ENCODE assay signal across 11 mouse cellular contexts in the genomic region with DNA sequence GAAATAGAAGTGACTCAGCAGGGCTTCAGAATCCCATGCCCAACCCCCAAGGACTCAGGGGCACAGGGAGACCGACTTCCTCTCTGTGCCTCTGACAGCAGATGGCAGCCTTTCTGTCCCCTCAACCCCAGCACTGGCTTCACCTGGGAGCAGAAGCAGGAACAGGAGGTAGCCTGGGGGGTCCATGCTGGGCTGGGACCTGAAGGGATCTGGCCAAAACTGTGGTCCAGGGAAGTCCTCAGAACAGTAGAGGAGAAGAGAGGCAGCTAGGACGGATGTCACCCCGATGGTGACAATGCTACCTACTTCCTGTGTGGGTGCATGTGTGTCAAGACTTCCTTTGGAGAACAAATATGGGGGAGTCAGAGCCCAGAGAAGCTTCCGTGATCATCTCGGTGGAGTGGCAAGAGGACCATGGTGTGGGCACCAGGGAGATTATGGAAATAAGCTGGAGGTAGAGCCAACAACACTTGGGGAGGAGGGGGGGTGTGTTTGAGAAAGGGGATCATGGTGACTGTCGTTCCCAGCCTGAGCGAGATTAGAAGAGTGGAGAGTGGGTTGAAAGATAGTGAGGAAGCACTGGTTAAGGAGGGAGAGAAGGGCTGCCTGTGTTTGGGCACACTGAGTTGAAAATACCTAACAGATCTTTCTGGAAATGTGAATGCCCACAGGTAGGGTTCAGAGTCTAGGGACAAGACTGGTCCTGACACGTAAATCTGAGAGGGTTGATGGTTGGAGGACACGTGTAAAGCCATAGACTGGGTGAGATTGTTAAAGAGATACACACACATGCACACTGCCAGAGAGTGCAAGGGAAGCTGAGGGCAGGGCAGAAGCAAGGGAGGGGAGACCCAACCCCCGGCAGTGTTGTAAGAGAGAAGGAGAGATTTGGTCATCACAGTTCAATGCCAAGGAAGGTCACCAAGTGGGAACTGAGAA. TPM values are rescaled to one million over a fixed set of nuclear protein-coding genes. Genes with fewer than 3 reads are reported as not detected.
DNase-seq lines count a peak whose midpoint lies in the region; ATAC-seq and TF ChIP-seq lines count a peak whose summit lies in the region.
"Had no signal": no experiment of that assay in that cellular context is flagged by ENCODE, and none has a peak within 500 bp of the region (broad histone marks: within the 10 kb centered on the region; RNA-seq: fewer than 3 reads in every experiment).

Hcst (minus strand) TSS at position 294 of the 939 bp plus-strand sequence.

- H3K36me3 ChIP-seq in kidney, adult 2 months (ENCODE audit: control insufficient read depth, insufficient read depth, low read length) = no peaks in the 10 kb centered on the region
- no peaks in the 10 kb centered on the region for H3K36me3 ChIP-seq in kidney, embryonic 15.5 days
- H3K36me3 ChIP-seq in hindbrain, embryonic 10.5 days = 0 out of 2 replicates have a peak, but pooled peaks cover 4% of the 10 kb centered on the region
- H3K36me3 ChIP-seq: embryonic facial prominence, embryonic 12.5 days had no signal

- peaks cover 6% of the 10 kb centered on the region; the same call in 1 of the 2 replicates for H3K9me3 ChIP-seq in kidney, embryonic 15.5 days (replicated peaks)
- no peaks in the 10 kb centered on the region for H3K9me3 ChIP-seq in hindbrain, embryonic 10.5 days

- H3K27ac ChIP-seq in kidney, adult 2 months (ENCODE audit: insufficient read depth, low read depth, low read length) = peak within 1 kb of the TSS; percentile 2; the same call in 1 of the 2 replicates
- H3K27ac ChIP-seq in kidney, embryonic 15.5 days = no peak within 1 kb of the TSS
- H3K27ac ChIP-seq in hindbrain, embryonic 10.5 days = no peak within 1 kb of the TSS
- H3K27ac ChIP-seq: embryonic facial prominence, embryonic 12.5 days; heart, embryonic 13.5 days had no signal

- H3K4me2 ChIP-seq in kidney, embryonic 15.5 days = no peak within 1 kb of the TSS

- 55% methylated on average over 10 of the region's 10 CpGs for WGBS in kidney, adult 2 months
- 68% methylated on average over 10 of the region's 10 CpGs for WGBS in kidney, embryonic 15.5 days
- 75% methylated on average over 10 of the region's 10 CpGs for WGBS in hindbrain, embryonic 10.5 days

- no peaks in the 10 kb centered on the region for H3K4me1 ChIP-seq in kidney, adult 2 months (ENCODE audit: control insufficient read depth, insufficient read depth, low read length)
- H3K4me1 ChIP-seq in kidney, embryonic 15.5 days = peaks cover 24% of the 10 kb centered on the region
- H3K4me1 ChIP-seq in hindbrain, embryonic 10.5 days (replicated peaks) = peaks cover 24% of the 10 kb centered on the region

- intact Hi-C loops in gastrocnemius, postnatal 36 days (cut with DNase I) = no loop called here

- H3K27me3 ChIP-seq in kidney, adult 2 months (replicated peaks; ENCODE audit: control insufficient read depth, insufficient read depth, low read length) = no peaks in the 10 kb centered on the region
- 0 out of 2 replicates have a peak, but pooled peaks cover 9% of the 10 kb centered on the region for H3K27me3 ChIP-seq in kidney, embryonic 15.5 days
- H3K27me3 ChIP-seq in hindbrain, embryonic 10.5 days (ENCODE audit: insufficient read depth, poor library complexity, severe bottlenecking) = peaks cover 41% of the 10 kb centered on the region

- DNase-seq in kidney, adult 2 months = peak; percentile 28
- DNase-seq in lung, postnatal 4 days = peak; percentile 56 to 62
- DNase-seq in thymus, postnatal 10 days (ENCODE audit: low spot score in 2 of 2) = peak; percentile 51 to 52
- DNase-seq in hindbrain, embryonic 10.5 days (ENCODE audit: low spot score) = no peak
- DNase-seq in MN1 (ENCODE audit: low spot score) = no peak
- no peak for DNase-seq in gastrocnemius, postnatal 36 days

- H3K9ac ChIP-seq in kidney, embryonic 15.5 days = no peak within 1 kb of the TSS
- H3K9ac ChIP-seq: embryonic facial prominence, embryonic 12.5 days; heart, embryonic 13.5 days had no signal

- no peak for TF ChIP-seq CTCF in kidney, adult 2 months (conservative IDR thresholded peaks at IDR 0.05; ENCODE audit: insufficient read depth, insufficient read length, low read depth, low read length)

- no peak within 1 kb of the TSS for H3K4me3 ChIP-seq in kidney, adult 2 months (ENCODE audit: insufficient read depth, low read depth, low read length)
- H3K4me3 ChIP-seq in kidney, embryonic 15.5 days (replicated peaks) = no peak within 1 kb of the TSS
- H3K4me3 ChIP-seq in hindbrain, embryonic 10.5 days = no peak within 1 kb of the TSS
- H3K4me3 ChIP-seq: embryonic facial prominence, embryonic 12.5 days; heart, embryonic 13.5 days had no signal

- no peak for TF ChIP-seq POLR2A in kidney, adult 2 months (IDR thresholded peaks at IDR 0.05; ENCODE audit: low read depth, low read length)

- no peak for ATAC-seq in kidney, embryonic 15.5 days (replicated peaks; ENCODE audit: low FRiP score)
- ATAC-seq in erythroblast, adult 5-6 weeks (replicated peaks; ENCODE audit: low FRiP score, poor library complexity, severe bottlenecking) = no peak

RNA-seq across cellular contexts. Expression of gene Hcst, which starts in this region (rescaled TPM):
- polyA plus RNA-seq in kidney, adult 2 months (2012; rRNA removed) = 3.7 and 12.0 TPM in 2 replicates
- 0.64 and 1.5 TPM in 2 replicates for polyA plus RNA-seq in kidney, embryonic 15.5 days (2015; fragmentation: Nextera tagmentation; extraction: Ambion mirVana)
- total RNA-seq in erythroblast, adult 5-6 weeks (2015; ENCODE audit: low replicate concordance) = 14.2 and 29.0 TPM in 2 replicates
- total RNA-seq in erythroblast, adult 5-6 weeks (2017; ENCODE audit: low replicate concordance) = 2.6 and 13.9 TPM in 2 replicates
- 0.55 and 0.57 TPM in 2 replicates for polyA plus RNA-seq in hindbrain, embryonic 10.5 days (2016; fragmentation: Nextera tagmentation; extraction: Ambion mirVana)
- under 1 TPM in 1 of 2 experiments, not detected in 1; 0.86 TPM for total RNA-seq in gastrocnemius, postnatal 36 days (2021)
- polyA plus RNA-seq: neural tube, embryonic 11.5 days had no signal

Comparison
In these comparisons a context has a peak if more than half of its experiments do, and no peak if none do; other contexts are left out.
1. DNase-seq: peak in kidney, adult 2 months (single experiment), lung, postnatal 4 days (2 of 2) and thymus, postnatal 10 days (2 of 2); none in hindbrain, embryonic 10.5 days (single experiment), MN1 (single experiment) and gastrocnemius, postnatal 36 days (0 of 2).